Mouse (Mus musculus) midbrain, embryonic 15.5 days (tissue): Measurements from ENCODE around the gene Greb1. TPM values are rescaled to one million over a fixed set of nuclear protein-coding genes. Genes with fewer than 3 reads are reported as not detected.
A peak's percentile ranks its signal among the peaks of the same experiment; 100 is the strongest.

Experiments used
- ATAC-seq: fragments of 200-750 bp; cut with Nextera tagmentation; replicated peaks from 2 replicates; pipeline ENCODE4 v1.8.0; 2017; ENCODE audit warnings: moderate TSS enrichment
- H3K27ac ChIP-seq: fragments of 300-500 bp; sonication (generic); 2 replicates; pipeline ENCODE4 v1.5.1; 2015; ENCODE audit warnings: mild to moderate bottlenecking, inconsistent platforms
- H3K27me3 ChIP-seq: fragments of 300-500 bp; sonication (generic); replicated peaks from 2 replicates; pipeline ENCODE4 v1.6.1; 2015; ENCODE audit warnings: inconsistent platforms
- H3K36me3 ChIP-seq: fragments of 300-500 bp; sonication (generic); replicated peaks from 2 replicates; pipeline ENCODE4 v1.6.1; 2015; ENCODE audit warnings: inconsistent platforms
- H3K4me1 ChIP-seq: fragments of 300-500 bp; sonication (generic); 2 replicates; pipeline ENCODE4 v1.6.1; 2015; ENCODE audit warnings: inconsistent platforms
- H3K4me2 ChIP-seq: fragments of 300-500 bp; sonication (generic); 2 replicates; pipeline ENCODE4 v1.6.1; 2015; ENCODE audit warnings: inconsistent platforms, mild to moderate bottlenecking, moderate library complexity
- H3K4me3 ChIP-seq: fragments of 300-500 bp; sonication (generic); 2 replicates; pipeline ENCODE4 v1.5.1; 2015; ENCODE audit warnings: mild to moderate bottlenecking, inconsistent platforms
- H3K9ac ChIP-seq: fragments of 300-500 bp; sonication (generic); 2 replicates; pipeline ENCODE4 v1.6.1; 2015; ENCODE audit warnings: mild to moderate bottlenecking, inconsistent platforms
- H3K9me3 ChIP-seq: fragments of 300-500 bp; sonication (generic); 2 replicates; pipeline ENCODE4 v1.6.1; 2016; ENCODE audit warnings: inconsistent platforms
- whole genome bisulfite sequencing: fragments of 180-500 bp; shearing (Covaris S2); methylation state at CpG from one replicate; pipeline ENCODE4 v1.1.7; 2015; ENCODE audit warnings: mixed read lengths; 5-methylcytosine and 5-hydroxymethylcytosine counted together
- polyA plus RNA-seq: library from polyadenylated mRNA; unstranded; fragments of >200 nt; fragmentation: Nextera tagmentation; extraction: Ambion mirVana; gene quantifications from 2 replicates; pipeline ENCODE4 v1.2.1, GENCODE M21; 2015

Greb1 gene
- polyA plus RNA-seq, 1 experiment from 2014 or later, result 1.4 TPM

- Histone ChIP-seq H3K4me1 (no peaks in the 10 kb centered on the region), H3K36me3 (peaks cover 24% of the 10 kb centered on the region), H3K27ac (no peak overlapping the region), H3K27me3 (no peaks in the 10 kb centered on the region), H3K9me3 (no peaks in the 10 kb centered on the region), H3K9ac (no peak overlapping the region), H3K4me2 (no peak overlapping the region), H3K4me3 (no peak overlapping the region)
- ATAC-seq, result no peak
- WGBS, result 87% methylated on average over 6 of the region's 6 CpGs
Measured at GRCm38 (mm10) chr12:16828505-16828904, 27.8 kb upstream of the Greb1 start.

GRCm38 (mm10) chr12:16823701-16824100 is 23.0 kb upstream of the Greb1 start:
- H3K9me3 ChIP-seq, result no peaks in the 10 kb centered on the region

GRCm38 (mm10) chr12:16822181-16822734 is 21.6 kb upstream of the Greb1 start:
- H3K9me3 ChIP-seq, result no peaks in the 10 kb centered on the region
- peaks cover 20% of the 10 kb centered on the region for H3K4me1 ChIP-seq
- whole genome bisulfite sequencing, result 95% methylated on average over 10 of the region's 10 CpGs
- H3K9ac ChIP-seq, result no peak overlapping the region
- H3K36me3 ChIP-seq, result peaks cover 28% of the 10 kb centered on the region
- no peak overlapping the region for H3K4me3 ChIP-seq
- no peak for ATAC-seq
- H3K27ac ChIP-seq, result no peak overlapping the region
- no peak overlapping the region for H3K4me2 ChIP-seq
- no peaks in the 10 kb centered on the region for H3K27me3 ChIP-seq

More at GRCm38 (mm10) chr12:16823701-16824100, 23.0 kb upstream of the Greb1 start:
- no peak for ATAC-seq
- peaks cover 14% of the 10 kb centered on the region for H3K4me1 ChIP-seq
- H3K9ac ChIP-seq, result no peak overlapping the region
- WGBS, result 97% methylated on average over 1 of the region's 1 CpGs
- H3K27ac ChIP-seq, result no peak overlapping the region
- H3K4me2 ChIP-seq, result no peak overlapping the region
- no peak overlapping the region for H3K4me3 ChIP-seq
- H3K36me3 ChIP-seq, result peaks cover 28% of the 10 kb centered on the region
- no peaks in the 10 kb centered on the region for H3K27me3 ChIP-seq

GRCm38 (mm10) chr12:16820761-16821160 is 20.1 kb upstream of the Greb1 start:
- Histone ChIP-seq H3K4me2 (no peak overlapping the region), H3K9me3 (no peaks in the 10 kb centered on the region), H3K36me3 (peaks cover 26% of the 10 kb centered on the region), H3K27me3 (no peaks in the 10 kb centered on the region), H3K9ac (no peak overlapping the region), H3K27ac (peak overlapping the region; percentile 62), H3K4me1 (peaks cover 20% of the 10 kb centered on the region), H3K4me3 (no peak overlapping the region)
- peak; percentile 49; the same call in 1 of the 2 replicates for ATAC-seq
- WGBS, result 46% methylated on average over 7 of the region's 7 CpGs

GRCm38 (mm10) chr12:16818513-16818912 is 17.8 kb upstream of the Greb1 start:
- H3K4me3 ChIP-seq, result no peak overlapping the region
- no peaks in the 10 kb centered on the region for H3K9me3 ChIP-seq
- H3K4me2 ChIP-seq, result no peak overlapping the region
- no peak overlapping the region for H3K27ac ChIP-seq
- H3K27me3 ChIP-seq, result no peaks in the 10 kb centered on the region
- peak; percentile 57 for ATAC-seq
- peaks cover 20% of the 10 kb centered on the region for H3K4me1 ChIP-seq
- H3K9ac ChIP-seq, result no peak overlapping the region
- WGBS, result 20% methylated on average over 11 of the region's 11 CpGs
- peaks cover 13% of the 10 kb centered on the region for H3K36me3 ChIP-seq

- no peak for ATAC-seq
- Histone ChIP-seq H3K27ac (no peak overlapping the region), H3K4me2 (no peak overlapping the region), H3K9ac (no peak overlapping the region), H3K9me3 (no peaks in the 10 kb centered on the region), H3K36me3 (peaks cover 7% of the 10 kb centered on the region), H3K4me3 (no peak overlapping the region), H3K27me3 (no peaks in the 10 kb centered on the region), H3K4me1 (peaks cover 32% of the 10 kb centered on the region)
- 90% methylated on average over 4 of the region's 4 CpGs for WGBS
Measured at GRCm38 (mm10) chr12:16817147-16817546, 16.5 kb upstream of the Greb1 start.

- ATAC-seq, result peak; percentile 53
- Histone ChIP-seq H3K4me2 (peak overlapping the region; percentile 59), H3K4me3 (peak overlapping the region; percentile 60), H3K9ac (peak overlapping the region; percentile 67), H3K27me3 (peaks cover 11% of the 10 kb centered on the region; the same call in 1 of the 2 replicates), H3K36me3 (0 out of 2 replicates have a peak, but pooled peaks cover 1% of the 10 kb centered on the region), H3K27ac (no peak overlapping the region), H3K4me1 (peaks cover 24% of the 10 kb centered on the region), H3K9me3 (no peaks in the 10 kb centered on the region)
- 3% methylated on average over 15 of the region's 15 CpGs for WGBS
Measured at GRCm38 (mm10) chr12:16811477-16811876, 10.8 kb upstream of the Greb1 start.

- Histone ChIP-seq H3K27ac (peak within 1 kb of the TSS; percentile 71), H3K27me3 (peaks cover 11% of the 10 kb centered on the region; the same call in 1 of the 2 replicates), H3K4me1 (peaks cover 24% of the 10 kb centered on the region), H3K9ac (peak within 1 kb of the TSS; percentile 67), H3K4me3 (peak within 1 kb of the TSS; percentile 60), H3K9me3 (no peaks in the 10 kb centered on the region), H3K36me3 (no peaks in the 10 kb centered on the region), H3K4me2 (peak within 1 kb of the TSS; percentile 59)
- peak; percentile 85 for ATAC-seq
- 5% methylated on average over 81 of the region's 81 CpGs for WGBS
Measured at GRCm38 (mm10) chr12:16810525-16811431, 10.1 kb upstream of the Greb1 start, which contains the start of gene E2f6. E2f6 (plus strand) TSS chr12:16810963.

GRCm38 (mm10) chr12:16808045-16808444 is 7.4 kb upstream of the Greb1 start:
- Histone ChIP-seq H3K27ac (no peak overlapping the region), H3K4me3 (no peak overlapping the region), H3K9ac (no peak overlapping the region), H3K36me3 (no peaks in the 10 kb centered on the region), H3K9me3 (no peaks in the 10 kb centered on the region), H3K27me3 (peaks cover 11% of the 10 kb centered on the region; the same call in 1 of the 2 replicates), H3K4me2 (no peak overlapping the region), H3K4me1 (peaks cover 22% of the 10 kb centered on the region)
- 45% methylated on average over 3 of the region's 3 CpGs for WGBS
- no peak for ATAC-seq

- H3K4me3 ChIP-seq, result no peak overlapping the region
- H3K9me3 ChIP-seq, result no peaks in the 10 kb centered on the region
- H3K27me3 ChIP-seq, result peaks cover 14% of the 10 kb centered on the region; the same call in 1 of the 2 replicates
- peak; percentile 79 for ATAC-seq
- H3K27ac ChIP-seq, result no peak overlapping the region
- H3K9ac ChIP-seq, result no peak overlapping the region
- WGBS, result 4% methylated on average over 5 of the region's 5 CpGs
- no peak overlapping the region for H3K4me2 ChIP-seq
- H3K36me3 ChIP-seq, result no peaks in the 10 kb centered on the region
- 0 out of 2 replicates have a peak, but pooled peaks cover 3% of the 10 kb centered on the region for H3K4me1 ChIP-seq
Measured at GRCm38 (mm10) chr12:16805511-16805910, 4.8 kb upstream of the Greb1 start.

GRCm38 (mm10) chr12:16803956-16804430 is 3.3 kb upstream of the Greb1 start:
- no peak for ATAC-seq
- Histone ChIP-seq H3K36me3 (no peaks in the 10 kb centered on the region), H3K27ac (no peak overlapping the region), H3K9ac (no peak overlapping the region), H3K4me1 (peaks cover 8% of the 10 kb centered on the region), H3K4me2 (no peak overlapping the region), H3K9me3 (no peaks in the 10 kb centered on the region), H3K27me3 (0 out of 2 replicates have a peak, but pooled peaks cover 7% of the 10 kb centered on the region), H3K4me3 (no peak overlapping the region)
- WGBS, result 14% methylated on average over 5 of the region's 5 CpGs

GRCm38 (mm10) chr12:16803237-16803955 is 2.7 kb upstream of the Greb1 start:
- H3K4me2 ChIP-seq, result no peak overlapping the region
- H3K9ac ChIP-seq, result no peak overlapping the region
- 0 out of 2 replicates have a peak, but pooled peaks cover 3% of the 10 kb centered on the region for H3K27me3 ChIP-seq
- no peak overlapping the region for H3K4me3 ChIP-seq
- no peak overlapping the region for H3K27ac ChIP-seq
- no peaks in the 10 kb centered on the region for H3K36me3 ChIP-seq
- H3K4me1 ChIP-seq, result peaks cover 8% of the 10 kb centered on the region
- 11% methylated on average over 5 of the region's 5 CpGs for WGBS
- ATAC-seq, result no peak
- no peaks in the 10 kb centered on the region for H3K9me3 ChIP-seq
